Mouse (Mus musculus): ENCODE results near the gene Ost4. TPM values are rescaled to one million over a fixed set of nuclear protein-coding genes. Genes with fewer than 3 reads are reported as not detected.
A peak's percentile ranks its signal among the peaks of the same experiment; 100 is the strongest.

Ost4 gene
- polyA plus RNA-seq, 1 experiment from 2014 or later = 298 TPM

- Histone ChIP-seq H3K9ac (replicated peaks) (no peak overlapping the region), H3K27ac (replicated peaks) (no peak overlapping the region), H3K4me1 (peaks cover 11% of the 10 kb centered on the region), H3K9me3 (no peaks in the 10 kb centered on the region), H3K4me2 (replicated peaks) (no peak overlapping the region), H3K27me3 (peaks cover 41% of the 10 kb centered on the region), H3K4me3 (no peak overlapping the region), H3K36me3 (no peaks in the 10 kb centered on the region)
- ATAC-seq (ENCODE audit: low FRiP score, low read depth) = no peak
- 87% methylated on average over 6 of the region's 6 CpGs for WGBS
Observed at GRCm38 (mm10) chr5:30944344-30944743, 36.8 kb upstream of the Ost4 start.

GRCm38 (mm10) chr5:30943004-30943403 lies 35.4 kb upstream of the Ost4 start:
- Histone ChIP-seq H3K9ac (replicated peaks) (no peak overlapping the region), H3K9me3 (no peaks in the 10 kb centered on the region), H3K27me3 (peaks cover 30% of the 10 kb centered on the region), H3K4me1 (peaks cover 6% of the 10 kb centered on the region), H3K36me3 (no peaks in the 10 kb centered on the region), H3K4me2 (replicated peaks) (no peak overlapping the region), H3K4me3 (no peak overlapping the region), H3K27ac (replicated peaks) (no peak overlapping the region)
- no peak for ATAC-seq (ENCODE audit: low FRiP score, low read depth)
- WGBS = 96% methylated on average over 2 of the region's 2 CpGs

DNA sequence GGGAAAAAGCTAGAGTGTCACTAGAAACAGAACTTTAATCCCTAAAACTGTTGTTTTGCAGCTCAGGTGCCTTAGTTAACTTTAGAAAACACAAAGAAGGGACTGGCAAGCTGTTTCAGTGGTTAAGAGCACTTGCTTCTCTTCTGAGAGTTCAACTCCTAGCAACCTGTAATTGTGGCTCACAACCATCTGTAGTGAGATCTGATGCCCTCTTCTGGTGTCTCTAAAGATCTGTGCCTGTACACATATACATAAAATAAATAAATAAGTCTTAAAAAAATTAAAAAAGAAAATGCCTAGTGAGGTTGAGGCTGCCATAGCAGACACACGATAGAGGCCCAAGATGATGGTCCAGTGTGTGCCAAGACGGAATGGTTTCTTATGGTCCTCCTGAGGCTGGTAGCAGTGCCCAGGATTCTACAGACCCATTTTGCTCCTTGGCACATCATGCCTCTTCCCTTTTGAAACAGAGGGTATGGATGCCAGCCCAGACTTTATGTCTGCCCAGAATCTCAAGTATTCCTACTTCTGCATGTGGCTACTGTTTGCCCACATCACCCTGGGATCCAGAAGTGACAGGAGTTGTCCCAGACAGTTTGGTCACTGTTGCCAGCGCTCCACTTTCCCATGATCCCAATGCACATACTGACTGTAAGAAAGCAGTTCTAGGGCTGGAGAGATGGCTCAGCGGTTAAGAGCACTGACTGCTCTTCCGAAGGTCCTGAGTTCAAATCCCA lies 27.3 kb upstream of the Ost4 start:
- WGBS = 93% methylated on average over 5 of the region's 5 CpGs
- Histone ChIP-seq H3K36me3 (no peaks in the 10 kb centered on the region), H3K27ac (replicated peaks) (no peak overlapping the region), H3K4me3 (no peak overlapping the region), H3K9ac (replicated peaks) (no peak overlapping the region), H3K9me3 (no peaks in the 10 kb centered on the region), H3K4me1 (no peaks in the 10 kb centered on the region), H3K27me3 (0 out of 2 replicates have a peak, but pooled peaks cover 5% of the 10 kb centered on the region), H3K4me2 (replicated peaks) (no peak overlapping the region)
- no peak for ATAC-seq (ENCODE audit: low FRiP score, low read depth)

- ATAC-seq (ENCODE audit: low FRiP score, low read depth) = no peak
- H3K9ac ChIP-seq (replicated peaks) = no peak overlapping the region
- H3K4me3 ChIP-seq = no peak overlapping the region
- no peaks in the 10 kb centered on the region for H3K9me3 ChIP-seq
- H3K4me2 ChIP-seq (replicated peaks) = no peak overlapping the region
- H3K36me3 ChIP-seq = no peaks in the 10 kb centered on the region
- H3K27me3 ChIP-seq = 0 out of 2 replicates have a peak, but pooled peaks cover 5% of the 10 kb centered on the region
- H3K27ac ChIP-seq (replicated peaks) = no peak overlapping the region
- 60% methylated on average over 5 of the region's 5 CpGs for WGBS
- H3K4me1 ChIP-seq = no peaks in the 10 kb centered on the region
Observed at GRCm38 (mm10) chr5:30933705-30934104, 26.1 kb upstream of the Ost4 start.

DNA sequence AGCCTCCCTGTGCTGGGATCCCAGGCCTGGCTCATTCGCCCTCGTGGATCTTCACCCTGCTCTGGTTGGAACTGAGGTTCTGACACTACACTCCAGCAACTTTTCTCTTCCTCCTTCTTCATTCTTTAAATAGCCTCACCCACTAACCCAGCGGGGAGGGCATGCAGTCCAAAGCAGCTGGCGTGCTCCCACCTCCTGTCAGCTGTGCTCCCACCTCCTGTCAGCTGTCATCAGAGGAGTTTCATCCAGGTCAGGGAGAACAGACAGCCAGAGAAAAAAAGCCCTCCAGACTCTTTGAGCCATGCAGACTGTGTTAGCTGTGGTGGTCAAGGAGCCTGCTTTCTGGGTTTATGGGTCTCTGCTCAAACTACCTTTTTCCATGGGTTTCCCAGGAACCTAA lies 23.8 kb upstream of the Ost4 start:
- H3K27me3 ChIP-seq = 0 out of 2 replicates have a peak, but pooled peaks cover 5% of the 10 kb centered on the region
- no peak overlapping the region for H3K9ac ChIP-seq (replicated peaks)
- no peak for ATAC-seq (ENCODE audit: low FRiP score, low read depth)
- WGBS = 92% methylated on average over 4 of the region's 4 CpGs
- H3K4me3 ChIP-seq = no peak overlapping the region
- no peaks in the 10 kb centered on the region for H3K4me1 ChIP-seq
- H3K27ac ChIP-seq (replicated peaks) = no peak overlapping the region
- no peaks in the 10 kb centered on the region for H3K9me3 ChIP-seq
- no peak overlapping the region for H3K4me2 ChIP-seq (replicated peaks)
- no peaks in the 10 kb centered on the region for H3K36me3 ChIP-seq

DNA sequence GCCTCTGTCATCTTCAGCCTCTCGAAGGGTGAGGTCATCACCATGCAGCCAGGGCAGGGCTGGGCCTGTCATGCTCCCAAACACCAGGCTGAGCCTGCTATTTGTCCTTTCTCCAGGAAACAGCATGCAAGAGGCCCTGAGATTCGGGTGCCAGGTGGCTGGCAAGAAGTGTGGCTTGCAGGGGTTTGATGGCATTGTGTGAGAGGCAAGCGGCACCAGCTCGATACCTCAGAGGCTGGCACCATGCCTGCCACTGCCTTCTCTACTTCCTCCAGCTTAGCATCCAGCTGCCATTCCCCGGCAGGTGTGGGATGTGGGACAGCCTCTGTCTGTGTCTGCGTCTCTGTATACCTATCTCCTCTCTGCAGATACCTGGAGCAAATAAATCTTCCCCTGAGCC lies 23.3 kb upstream of the Ost4 start:
- no peaks in the 10 kb centered on the region for H3K36me3 ChIP-seq
- H3K27ac ChIP-seq (replicated peaks) = no peak overlapping the region
- no peaks in the 10 kb centered on the region for H3K9me3 ChIP-seq
- H3K9ac ChIP-seq (replicated peaks) = no peak overlapping the region
- WGBS = 82% methylated on average over 6 of the region's 6 CpGs
- H3K4me2 ChIP-seq (replicated peaks) = no peak overlapping the region
- no peaks in the 10 kb centered on the region for H3K4me1 ChIP-seq
- 0 out of 2 replicates have a peak, but pooled peaks cover 5% of the 10 kb centered on the region for H3K27me3 ChIP-seq
- no peak for ATAC-seq (ENCODE audit: low FRiP score, low read depth)
- no peak overlapping the region for H3K4me3 ChIP-seq

- H3K4me3 ChIP-seq = no peak overlapping the region
- H3K4me2 ChIP-seq (replicated peaks) = no peak overlapping the region
- H3K27me3 ChIP-seq = 0 out of 2 replicates have a peak, but pooled peaks cover 5% of the 10 kb centered on the region
- no peaks in the 10 kb centered on the region for H3K4me1 ChIP-seq
- H3K27ac ChIP-seq (replicated peaks) = no peak overlapping the region
- H3K9me3 ChIP-seq = no peaks in the 10 kb centered on the region
- no peaks in the 10 kb centered on the region for H3K36me3 ChIP-seq
- ATAC-seq (ENCODE audit: low FRiP score, low read depth) = no peak
- H3K9ac ChIP-seq (replicated peaks) = no peak overlapping the region
- 47% methylated on average over 4 of the region's 4 CpGs for WGBS
Observed at GRCm38 (mm10) chr5:30930121-30930520, 22.5 kb upstream of the Ost4 start.

- Histone ChIP-seq H3K4me3 (no peak overlapping the region), H3K36me3 (no peaks in the 10 kb centered on the region), H3K4me2 (replicated peaks) (peak overlapping the region; percentile 39), H3K9ac (replicated peaks) (no peak overlapping the region), H3K27me3 (peaks cover 17% of the 10 kb centered on the region), H3K9me3 (no peaks in the 10 kb centered on the region), H3K27ac (replicated peaks) (no peak overlapping the region), H3K4me1 (no peaks in the 10 kb centered on the region)
- 43% methylated on average over 7 of the region's 7 CpGs for WGBS
- peak; percentile 60; the same call in 1 of the 2 replicates for ATAC-seq (ENCODE audit: low FRiP score, low read depth)
Observed at GRCm38 (mm10) chr5:30927945-30928529, 20.4 kb upstream of the Ost4 start.

- H3K4me2 ChIP-seq (replicated peaks) = no peak overlapping the region
- peaks cover 26% of the 10 kb centered on the region for H3K27me3 ChIP-seq
- no peak overlapping the region for H3K4me3 ChIP-seq
- H3K36me3 ChIP-seq = no peaks in the 10 kb centered on the region
- no peaks in the 10 kb centered on the region for H3K9me3 ChIP-seq
- H3K4me1 ChIP-seq = peaks cover 12% of the 10 kb centered on the region
- WGBS = 83% methylated on average over 2 of the region's 2 CpGs
- H3K9ac ChIP-seq (replicated peaks) = no peak overlapping the region
- no peak overlapping the region for H3K27ac ChIP-seq (replicated peaks)
- no peak for ATAC-seq (ENCODE audit: low FRiP score, low read depth)
Observed at GRCm38 (mm10) chr5:30926073-30926472, 18.5 kb upstream of the Ost4 start.

- Histone ChIP-seq H3K27ac (replicated peaks) (no peak overlapping the region), H3K4me1 (peaks cover 20% of the 10 kb centered on the region), H3K9ac (replicated peaks) (no peak overlapping the region), H3K27me3 (peaks cover 34% of the 10 kb centered on the region), H3K4me3 (no peak overlapping the region), H3K36me3 (no peaks in the 10 kb centered on the region), H3K9me3 (no peaks in the 10 kb centered on the region), H3K4me2 (replicated peaks) (no peak overlapping the region)
- no peak for ATAC-seq (ENCODE audit: low FRiP score, low read depth)
- 91% methylated on average over 5 of the region's 5 CpGs for WGBS
Observed at GRCm38 (mm10) chr5:30925217-30925616, 17.6 kb upstream of the Ost4 start.

DNA sequence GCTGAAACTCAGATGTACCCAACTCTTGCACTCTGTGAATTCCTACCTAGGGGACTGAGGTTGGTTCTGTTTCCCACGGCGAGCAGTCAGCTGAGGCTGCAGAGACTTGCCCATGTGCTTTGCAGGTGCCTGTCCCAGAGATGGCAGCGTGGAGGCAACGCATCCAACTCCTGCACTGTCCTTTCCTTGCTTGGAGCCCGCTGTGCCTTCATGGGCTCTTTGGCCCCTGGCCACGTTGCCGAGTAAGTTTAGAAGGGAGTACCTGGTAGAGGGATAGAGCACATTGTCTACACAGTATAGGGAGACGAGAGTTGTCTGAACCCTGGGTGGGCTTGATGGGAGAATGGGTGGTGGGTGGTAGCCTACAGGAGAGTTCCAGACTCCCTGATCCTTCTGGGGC lies 17.0 kb upstream of the Ost4 start:
- no peaks in the 10 kb centered on the region for H3K36me3 ChIP-seq
- H3K4me2 ChIP-seq (replicated peaks) = no peak overlapping the region
- no peak for ATAC-seq (ENCODE audit: low FRiP score, low read depth)
- H3K9me3 ChIP-seq = no peaks in the 10 kb centered on the region
- peaks cover 35% of the 10 kb centered on the region for H3K27me3 ChIP-seq
- H3K27ac ChIP-seq (replicated peaks) = no peak overlapping the region
- no peak overlapping the region for H3K4me3 ChIP-seq
- H3K9ac ChIP-seq (replicated peaks) = no peak overlapping the region
- peaks cover 21% of the 10 kb centered on the region for H3K4me1 ChIP-seq
- WGBS = 75% methylated on average over 8 of the region's 8 CpGs

GRCm38 (mm10) chr5:30923119-30923518 lies 15.5 kb upstream of the Ost4 start:
- 88% methylated on average over 6 of the region's 6 CpGs for WGBS
- Histone ChIP-seq H3K9ac (replicated peaks) (no peak overlapping the region), H3K36me3 (0 out of 2 replicates have a peak, but pooled peaks cover 2% of the 10 kb centered on the region), H3K4me1 (peaks cover 21% of the 10 kb centered on the region), H3K27ac (replicated peaks) (no peak overlapping the region), H3K4me2 (replicated peaks) (no peak overlapping the region), H3K27me3 (peaks cover 35% of the 10 kb centered on the region), H3K9me3 (no peaks in the 10 kb centered on the region), H3K4me3 (no peak overlapping the region)
- no peak for ATAC-seq (ENCODE audit: low FRiP score, low read depth)

Data from midbrain, embryonic 12.5 days (tissue).